Mouse (Mus musculus) heart, adult 9 months (tissue): ENCODE data around the gene Olfr1437.
"Not testable (repeated sequence)": the region's sequence is repeated elsewhere in the genome, so short reads cannot be mapped to it uniquely, and the experiment has no call there.

Experiments used
- DNase-seq, 2 experiments: peaks; one replicate each; pipeline ENCODE4 v3.0.0; 2022; ENCODE audit warnings: low spot score in 2 of 2

Olfr1437 gene

GRCm38 (mm10) chr19:12325001-12325400 lies at the start of gene Olfr1437:
Gene Olfr1437 (minus strand): TSS chr19:12325101.
- DNase-seq: no peak

- no peak for DNase-seq
Measured at GRCm38 (mm10) chr19:12374465-12375025, 49.6 kb upstream of the Olfr1437 start.

- no peak for DNase-seq
Measured at GRCm38 (mm10) chr19:12373004-12373403, 48.1 kb upstream of the Olfr1437 start.

- DNase-seq: no peak
Measured at GRCm38 (mm10) chr19:12335810-12336209, 10.9 kb upstream of the Olfr1437 start, which contains the start of gene Olfr1438-ps1. Gene Olfr1438-ps1 (minus strand): TSS chr19:12335910.

GRCm38 (mm10) chr19:12299030-12299429 lies 25.9 kb downstream of the Olfr1437 start, which contains the start of gene Olfr1436:
Gene Olfr1436 (minus strand): TSS chr19:12299130.
- DNase-seq: not testable (repeated sequence)

GRCm38 (mm10) chr19:12292979-12293378 lies 31.9 kb downstream of the Olfr1437 start:
- no peak for DNase-seq

- no peak for DNase-seq
Measured at GRCm38 (mm10) chr19:12279554-12279953, 45.3 kb downstream of the Olfr1437 start, which contains the start of gene Olfr1434. Gene Olfr1434 (plus strand): TSS chr19:12279854.
